Mouse (Mus musculus) stomach, embryonic 15.5 days (tissue): ENCODE measurements around the gene Cavin2. TPM values are rescaled to one million over a fixed set of nuclear protein-coding genes. Genes with fewer than 3 reads are reported as not detected.

Source experiments
- ATAC-seq: fragments of 200-750 bp; cut with Nextera tagmentation; 2 replicates; pipeline ENCODE4 v1.8.0; 2017; ENCODE audit warnings: low read depth, moderate number of reproducible peaks, moderate TSS enrichment; ENCODE audit not compliant: insufficient read depth, low FRiP score
- H3K27ac ChIP-seq: fragments of 300-500 bp; sonication (generic); 2 replicates; pipeline ENCODE4 v1.5.1; 2015; ENCODE audit warnings: mild to moderate bottlenecking, inconsistent platforms
- H3K27me3 ChIP-seq: fragments of 300-500 bp; sonication (generic); replicated peaks from 2 replicates; pipeline ENCODE4 v1.6.1; 2015; ENCODE audit warnings: inconsistent platforms
- H3K36me3 ChIP-seq: fragments of 300-500 bp; sonication (generic); 2 replicates; pipeline ENCODE4 v1.6.1; 2015; ENCODE audit warnings: inconsistent platforms
- H3K4me1 ChIP-seq: fragments of 300-500 bp; sonication (generic); 2 replicates; pipeline ENCODE4 v1.6.1; 2015; ENCODE audit warnings: inconsistent platforms
- H3K4me2 ChIP-seq: fragments of 300-500 bp; sonication (generic); 2 replicates; pipeline ENCODE4 v1.6.1; 2015; ENCODE audit warnings: mild to moderate bottlenecking, inconsistent platforms
- H3K4me3 ChIP-seq: fragments of 300-500 bp; sonication (generic); replicated peaks from 2 replicates; pipeline ENCODE4 v1.5.1; 2015; ENCODE audit warnings: inconsistent platforms
- H3K9ac ChIP-seq: fragments of 300-500 bp; sonication (generic); 2 replicates; pipeline ENCODE4 v1.6.1; 2015; ENCODE audit warnings: inconsistent platforms
- H3K9me3 ChIP-seq: fragments of 300-500 bp; sonication (generic); 2 replicates; pipeline ENCODE4 v1.6.1; 2016; ENCODE audit warnings: inconsistent platforms
- WGBS: fragments of 180-500 bp; shearing (Covaris S2); methylation state at CpG from one replicate; pipeline ENCODE4 v1.1.7; 2015; 5-methylcytosine and 5-hydroxymethylcytosine counted together
- polyA plus RNA-seq: library from polyadenylated mRNA; unstranded; fragments of >200 nt; fragmentation: Nextera tagmentation; extraction: Ambion mirVana; gene quantifications from 2 replicates; pipeline ENCODE4 v1.2.1, GENCODE M21; 2015

The Cavin2 gene
- polyA plus RNA-seq, 1 experiment from 2014 or later: 83.9 TPM

- WGBS: 58% methylated on average over 4 of the region's 4 CpGs
- Histone ChIP-seq H3K9ac (no peak overlapping the region), H3K4me1 (peaks cover 3% of the 10 kb centered on the region), H3K4me3 (no peak overlapping the region), H3K9me3 (no peaks in the 10 kb centered on the region), H3K27ac (no peak overlapping the region), H3K27me3 (no peaks in the 10 kb centered on the region), H3K36me3 (no peaks in the 10 kb centered on the region), H3K4me2 (no peak overlapping the region)
- ATAC-seq: no peak
Observed at GRCm38 (mm10) chr1:51271845-51272244, 17.1 kb upstream of the Cavin2 start.

- no peak overlapping the region for H3K9ac ChIP-seq
- ATAC-seq: no peak
- no peaks in the 10 kb centered on the region for H3K9me3 ChIP-seq
- peaks cover 3% of the 10 kb centered on the region; the same call in 1 of the 2 replicates for H3K4me1 ChIP-seq
- H3K36me3 ChIP-seq: no peaks in the 10 kb centered on the region
- H3K4me2 ChIP-seq: no peak overlapping the region
- 52% methylated on average over 4 of the region's 4 CpGs for WGBS
- H3K4me3 ChIP-seq: no peak overlapping the region
- no peak overlapping the region for H3K27ac ChIP-seq
- no peaks in the 10 kb centered on the region for H3K27me3 ChIP-seq
Observed at GRCm38 (mm10) chr1:51272583-51273201, 16.2 kb upstream of the Cavin2 start.

- H3K9me3 ChIP-seq: no peaks in the 10 kb centered on the region
- no peak overlapping the region for H3K9ac ChIP-seq
- no peak overlapping the region for H3K4me2 ChIP-seq
- no peaks in the 10 kb centered on the region for H3K36me3 ChIP-seq
- no peaks in the 10 kb centered on the region for H3K4me1 ChIP-seq
- H3K27ac ChIP-seq: no peak overlapping the region
- H3K4me3 ChIP-seq: no peak overlapping the region
- no peaks in the 10 kb centered on the region for H3K27me3 ChIP-seq
- 72% methylated on average over 2 of the region's 2 CpGs for WGBS
- ATAC-seq: no peak
Observed at GRCm38 (mm10) chr1:51277879-51278567, 10.9 kb upstream of the Cavin2 start.

- Histone ChIP-seq H3K4me3 (peak overlapping the region; percentile 43; the same call in 1 of the 2 replicates), H3K9me3 (no peaks in the 10 kb centered on the region), H3K27me3 (no peaks in the 10 kb centered on the region), H3K36me3 (no peaks in the 10 kb centered on the region), H3K4me1 (peaks cover 12% of the 10 kb centered on the region; the same call in 1 of the 2 replicates), H3K9ac (no peak overlapping the region), H3K27ac (peak overlapping the region; percentile 93), H3K4me2 (peak overlapping the region; percentile 57)
- 47% methylated on average over 3 of the region's 3 CpGs for WGBS
- ATAC-seq: no peak
Observed at GRCm38 (mm10) chr1:51288201-51288600, 725 bp upstream of the Cavin2 start.

GRCm38 (mm10) chr1:51289620-51290445 is 907 bp downstream of the Cavin2 start:
- 49% methylated on average over 17 of the region's 17 CpGs for WGBS
- peak overlapping the region; percentile 30 for H3K9ac ChIP-seq
- 0 out of 2 replicates have a peak, but pooled peaks have one; percentile 7 for ATAC-seq
- peak overlapping the region; percentile 43 for H3K4me3 ChIP-seq
- H3K27ac ChIP-seq: peak overlapping the region; percentile 93
- H3K36me3 ChIP-seq: no peaks in the 10 kb centered on the region
- H3K4me1 ChIP-seq: peaks cover 12% of the 10 kb centered on the region; the same call in 1 of the 2 replicates
- H3K4me2 ChIP-seq: peak overlapping the region; percentile 57
- no peaks in the 10 kb centered on the region for H3K27me3 ChIP-seq
- H3K9me3 ChIP-seq: no peaks in the 10 kb centered on the region

GRCm38 (mm10) chr1:51290634-51291033 is 1.7 kb downstream of the Cavin2 start:
- ATAC-seq: no peak
- 33% methylated on average over 4 of the region's 4 CpGs for WGBS

GRCm38 (mm10) chr1:51292348-51292747 is 3.4 kb downstream of the Cavin2 start:
- no peak overlapping the region for H3K27ac ChIP-seq
- WGBS: 81% methylated on average over 4 of the region's 4 CpGs
- peak overlapping the region; percentile 57 for H3K4me2 ChIP-seq
- no peak overlapping the region for H3K9ac ChIP-seq
- H3K27me3 ChIP-seq: no peaks in the 10 kb centered on the region
- ATAC-seq: no peak
- H3K4me1 ChIP-seq: peaks cover 12% of the 10 kb centered on the region; the same call in 1 of the 2 replicates
- no peaks in the 10 kb centered on the region for H3K36me3 ChIP-seq
- peak overlapping the region; percentile 2; the same call in 1 of the 2 replicates for H3K4me3 ChIP-seq
- no peaks in the 10 kb centered on the region for H3K9me3 ChIP-seq

More at GRCm38 (mm10) chr1:51290634-51291033, 1.7 kb downstream of the Cavin2 start:
- H3K4me2 ChIP-seq: peak overlapping the region; percentile 57
- H3K9ac ChIP-seq: no peak overlapping the region
- no peaks in the 10 kb centered on the region for H3K9me3 ChIP-seq
- peaks cover 12% of the 10 kb centered on the region; the same call in 1 of the 2 replicates for H3K4me1 ChIP-seq
- peak overlapping the region; percentile 43 for H3K4me3 ChIP-seq
- no peaks in the 10 kb centered on the region for H3K36me3 ChIP-seq
- H3K27ac ChIP-seq: peak overlapping the region; percentile 93
- H3K27me3 ChIP-seq: no peaks in the 10 kb centered on the region

GRCm38 (mm10) chr1:51300295-51300930 is 11.5 kb downstream of the Cavin2 start:
- Histone ChIP-seq H3K4me2 (no peak overlapping the region), H3K4me3 (no peak overlapping the region), H3K27me3 (no peaks in the 10 kb centered on the region), H3K9me3 (no peaks in the 10 kb centered on the region), H3K36me3 (peaks cover 6% of the 10 kb centered on the region; the same call in 1 of the 2 replicates), H3K9ac (no peak overlapping the region), H3K27ac (no peak overlapping the region), H3K4me1 (no peaks in the 10 kb centered on the region)
- no peak for ATAC-seq
- 75% methylated on average over 11 of the region's 11 CpGs for WGBS

GRCm38 (mm10) chr1:51307056-51307455 is 18.1 kb downstream of the Cavin2 start:
- no peak overlapping the region for H3K4me3 ChIP-seq
- 79% methylated on average over 3 of the region's 3 CpGs for WGBS
- H3K9ac ChIP-seq: no peak overlapping the region
- H3K4me2 ChIP-seq: no peak overlapping the region
- no peaks in the 10 kb centered on the region for H3K36me3 ChIP-seq
- no peaks in the 10 kb centered on the region for H3K9me3 ChIP-seq
- no peak overlapping the region for H3K27ac ChIP-seq
- no peaks in the 10 kb centered on the region for H3K27me3 ChIP-seq
- no peaks in the 10 kb centered on the region for H3K4me1 ChIP-seq
- ATAC-seq: no peak

GRCm38 (mm10) chr1:51315476-51315875 is 26.6 kb downstream of the Cavin2 start:
- no peak for ATAC-seq
- Histone ChIP-seq H3K9me3 (no peaks in the 10 kb centered on the region), H3K9ac (no peak overlapping the region), H3K27ac (no peak overlapping the region), H3K4me1 (no peaks in the 10 kb centered on the region), H3K27me3 (no peaks in the 10 kb centered on the region), H3K4me2 (no peak overlapping the region), H3K4me3 (no peak overlapping the region), H3K36me3 (no peaks in the 10 kb centered on the region)
- WGBS: 38% methylated on average over 2 of the region's 2 CpGs

GRCm38 (mm10) chr1:51323506-51323905 is 34.6 kb downstream of the Cavin2 start:
- Histone ChIP-seq H3K36me3 (no peaks in the 10 kb centered on the region), H3K4me1 (no peaks in the 10 kb centered on the region), H3K9ac (no peak overlapping the region), H3K4me3 (no peak overlapping the region), H3K27ac (no peak overlapping the region), H3K9me3 (no peaks in the 10 kb centered on the region), H3K4me2 (no peak overlapping the region), H3K27me3 (no peaks in the 10 kb centered on the region)
- ATAC-seq: no peak
- 65% methylated on average over 6 of the region's 6 CpGs for WGBS
